Mouse (Mus musculus) brain, embryonic 14.5 days (tissue): ENCODE data around the gene Rap1gap2.

Experiments used
- CTCF ChIP-seq: fragments of 200-500 bp; IDR thresholded peaks from 2 replicates; pipeline ENCODE4 v1.5.1; 2012; ENCODE audit warnings: inconsistent platforms, mild to moderate bottlenecking, moderate library complexity, borderline replicate concordance; ENCODE audit not compliant: insufficient read depth, insufficient read length; ENCODE audit errors: extremely low read depth
- POLR2A ChIP-seq: fragments of 200-500 bp; IDR thresholded peaks from 2 replicates; pipeline ENCODE4 v1.6.1; 2012; ENCODE audit warnings: mild to moderate bottlenecking, inconsistent platforms, borderline replicate concordance; ENCODE audit not compliant: poor library complexity, insufficient read depth, insufficient read length, severe bottlenecking; ENCODE audit errors: extremely low read depth

- TF ChIP-seq POLR2A: no peak
- no peak for TF ChIP-seq CTCF
These were observed 131.8 kb downstream of the Rap1gap2 start for GRCm38 (mm10) chr11:74478877-74479276.
